Mouse (Mus musculus): Measurements from ENCODE around the gene Tpst2.

DNA sequence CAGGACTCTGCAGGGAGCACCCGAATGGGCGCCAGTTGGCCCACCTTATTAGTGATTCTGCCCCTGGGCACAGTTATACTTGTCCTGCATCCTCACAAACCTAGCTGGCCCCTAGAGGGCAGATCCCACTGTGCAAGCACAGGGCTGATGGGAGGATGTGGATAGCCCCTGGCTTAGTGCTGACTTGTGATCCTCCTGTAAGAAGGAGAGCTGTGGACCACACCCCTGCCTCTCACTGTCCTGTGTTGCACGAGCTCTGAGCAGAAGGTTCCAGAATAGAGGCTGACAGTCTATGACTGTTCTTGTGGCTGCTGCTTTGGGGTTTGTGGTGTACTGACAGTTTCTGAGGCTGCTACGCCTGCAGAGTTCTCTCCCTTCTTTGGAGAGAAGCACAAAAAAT is 25.2 kb downstream of the Tpst2 start:
- TF ChIP-seq CTCF (IDR thresholded peaks at IDR 0.05; ENCODE audit: low read depth), result peak; percentile 32
- no peak for TF ChIP-seq EP300 (IDR thresholded peaks at IDR 0.05; ENCODE audit: low read depth)

Data from liver, postnatal 0 days (tissue).